Mouse (Mus musculus) lung, postnatal 0 days (tissue): ENCODE measurements around the gene Ptpn11. TPM values are rescaled to one million over a fixed set of nuclear protein-coding genes. Genes with fewer than 3 reads are reported as not detected.

Source experiments
- ATAC-seq: fragments of 200-750 bp; cut with Nextera tagmentation; 2 replicates; pipeline ENCODE4 v1.8.0; 2017; ENCODE audit warnings: moderate library complexity
- DNase-seq: peaks from one replicate; pipeline ENCODE4 v3.0.0-alpha.2; 2016; ENCODE audit warnings: low spot score
- H3K27ac ChIP-seq: fragments of 300-500 bp; sonication (generic); 2 replicates; pipeline ENCODE4 v1.5.1; 2014; ENCODE audit warnings: antibody characterized with exemption, mild to moderate bottlenecking, low read length, mixed read lengths
- H3K27me3 ChIP-seq: fragments of 300-500 bp; sonication (generic); replicated peaks from 2 replicates; pipeline ENCODE4 v1.6.1; 2014; ENCODE audit warnings: low read length, mixed read lengths; ENCODE audit not compliant: insufficient read depth
- H3K36me3 ChIP-seq: fragments of 300-500 bp; sonication (generic); 2 replicates; pipeline ENCODE4 v1.6.1; 2014; ENCODE audit warnings: low read length, mixed read lengths; ENCODE audit not compliant: insufficient read depth
- H3K4me1 ChIP-seq: fragments of 300-500 bp; sonication (generic); 2 replicates; pipeline ENCODE4 v1.6.1; 2014; ENCODE audit warnings: antibody characterized with exemption, low read depth, low read length, mixed read lengths; ENCODE audit not compliant: insufficient read depth
- H3K4me2 ChIP-seq: fragments of 300-500 bp; sonication (generic); replicated peaks from 2 replicates; pipeline ENCODE4 v1.6.1; 2014; ENCODE audit warnings: low read depth, mild to moderate bottlenecking, low read length, moderate library complexity, mixed read lengths
- H3K4me3 ChIP-seq: fragments of 300-500 bp; sonication (generic); 2 replicates; pipeline ENCODE4 v1.5.1; 2014; ENCODE audit warnings: low read depth, low read length
- H3K9ac ChIP-seq: fragments of 300-500 bp; sonication (generic); replicated peaks from 2 replicates; pipeline ENCODE4 v1.6.1; 2014; ENCODE audit warnings: low read depth, mild to moderate bottlenecking
- H3K9me3 ChIP-seq: fragments of 300-500 bp; sonication (generic); 2 replicates; pipeline ENCODE4 v1.6.1; 2016; ENCODE audit warnings: low read length, mixed read lengths
- CTCF ChIP-seq: IDR thresholded peaks from 2 replicates; pipeline ENCODE4 v1.5.1; 2016; ENCODE audit warnings: antibody characterized with exemption, mild to moderate bottlenecking
- EP300 ChIP-seq: IDR thresholded peaks from 2 replicates; pipeline ENCODE4 v1.6.1; 2016; ENCODE audit warnings: antibody characterized with exemption, mild to moderate bottlenecking, control low read depth
- WGBS: fragments of 180-500 bp; shearing (Covaris S2); extraction: QIAGEN DNeasy Blood & Tissue Kit; methylation state at CpG from one replicate; pipeline ENCODE4 v1.1.7; 2014; 5-methylcytosine and 5-hydroxymethylcytosine counted together
- polyA plus RNA-seq: library from polyadenylated mRNA; unstranded; fragments of >200 nt; fragmentation: Nextera tagmentation; extraction: Ambion mirVana; gene quantifications from 2 replicates; pipeline ENCODE4 v1.2.1, GENCODE M21; 2015

The Ptpn11 gene
- polyA plus RNA-seq, 1 experiment from 2014 or later = 19.7 TPM

GRCm38 (mm10) chr5:121097970-121098369 is 93.2 kb downstream of the Ptpn11 start:
- Histone ChIP-seq H3K4me1 (no peaks in the 10 kb centered on the region), H3K9me3 (no peaks in the 10 kb centered on the region), H3K4me2 (no peak overlapping the region), H3K4me3 (no peak overlapping the region), H3K36me3 (no peaks in the 10 kb centered on the region), H3K9ac (no peak overlapping the region), H3K27me3 (no peaks in the 10 kb centered on the region), H3K27ac (no peak overlapping the region)
- no peak for TF ChIP-seq CTCF
- TF ChIP-seq EP300 = no peak
- WGBS = 67% methylated on average over 4 of the region's 4 CpGs
- DNase-seq (no peak), ATAC-seq (no peak)

GRCm38 (mm10) chr5:121096744-121097143 is 94.5 kb downstream of the Ptpn11 start:
- no peak overlapping the region for H3K27ac ChIP-seq
- no peak overlapping the region for H3K9ac ChIP-seq
- ATAC-seq = no peak
- no peak for DNase-seq
- no peaks in the 10 kb centered on the region for H3K4me1 ChIP-seq
- no peak overlapping the region for H3K4me2 ChIP-seq
- no peaks in the 10 kb centered on the region for H3K27me3 ChIP-seq
- 83% methylated on average over 5 of the region's 5 CpGs for WGBS
- H3K36me3 ChIP-seq = no peaks in the 10 kb centered on the region
- TF ChIP-seq CTCF = no peak
- TF ChIP-seq EP300 = no peak
- H3K9me3 ChIP-seq = no peaks in the 10 kb centered on the region
- no peak overlapping the region for H3K4me3 ChIP-seq

GRCm38 (mm10) chr5:121093281-121093680 is 97.9 kb downstream of the Ptpn11 start:
- H3K9me3 ChIP-seq = no peaks in the 10 kb centered on the region
- no peak for ATAC-seq

GRCm38 (mm10) chr5:121089660-121090059 is 101.5 kb downstream of the Ptpn11 start:
- Histone ChIP-seq H3K4me2 (no peak overlapping the region), H3K27ac (no peak overlapping the region), H3K4me3 (no peak overlapping the region), H3K4me1 (no peaks in the 10 kb centered on the region), H3K27me3 (no peaks in the 10 kb centered on the region), H3K9ac (no peak overlapping the region), H3K36me3 (no peaks in the 10 kb centered on the region), H3K9me3 (no peaks in the 10 kb centered on the region)
- DNase-seq (no peak), ATAC-seq (no peak)
- 56% methylated on average over 7 of the region's 7 CpGs for WGBS
- TF ChIP-seq CTCF = no peak
- TF ChIP-seq EP300 = no peak

More at GRCm38 (mm10) chr5:121093281-121093680, 97.9 kb downstream of the Ptpn11 start:
- 75% methylated on average over 3 of the region's 3 CpGs for WGBS
- Histone ChIP-seq H3K4me3 (no peak overlapping the region), H3K4me1 (no peaks in the 10 kb centered on the region), H3K9ac (no peak overlapping the region), H3K27ac (no peak overlapping the region), H3K36me3 (no peaks in the 10 kb centered on the region), H3K4me2 (no peak overlapping the region), H3K27me3 (no peaks in the 10 kb centered on the region)
- no peak for DNase-seq
- no peak for TF ChIP-seq CTCF
- TF ChIP-seq EP300 = no peak

- Histone ChIP-seq H3K4me3 (no peak overlapping the region), H3K9ac (no peak overlapping the region), H3K9me3 (no peaks in the 10 kb centered on the region), H3K36me3 (no peaks in the 10 kb centered on the region), H3K27me3 (no peaks in the 10 kb centered on the region), H3K4me2 (no peak overlapping the region), H3K4me1 (no peaks in the 10 kb centered on the region), H3K27ac (no peak overlapping the region)
- TF ChIP-seq EP300 (no peak), CTCF (no peak)
- 56% methylated on average over 7 of the region's 7 CpGs for WGBS
- no peak for DNase-seq
- no peak for ATAC-seq
Measured at GRCm38 (mm10) chr5:121087733-121088132, 103.5 kb downstream of the Ptpn11 start.

GRCm38 (mm10) chr5:121082605-121083004 is 108.6 kb downstream of the Ptpn11 start:
- Histone ChIP-seq H3K4me2 (no peak overlapping the region), H3K9me3 (no peaks in the 10 kb centered on the region), H3K36me3 (no peaks in the 10 kb centered on the region), H3K27me3 (no peaks in the 10 kb centered on the region), H3K9ac (no peak overlapping the region), H3K27ac (no peak overlapping the region), H3K4me1 (no peaks in the 10 kb centered on the region), H3K4me3 (no peak overlapping the region)
- TF ChIP-seq CTCF (no peak), EP300 (no peak)
- no peak for DNase-seq
- WGBS = 85% methylated on average over 7 of the region's 7 CpGs
- no peak for ATAC-seq

- no peak for DNase-seq
- TF ChIP-seq CTCF (no peak), EP300 (no peak)
- no peak overlapping the region for H3K4me2 ChIP-seq
- 75% methylated on average over 5 of the region's 5 CpGs for WGBS
- no peaks in the 10 kb centered on the region for H3K36me3 ChIP-seq
- ATAC-seq = no peak
- H3K27ac ChIP-seq = no peak overlapping the region
- H3K4me3 ChIP-seq = no peak overlapping the region
- no peak overlapping the region for H3K9ac ChIP-seq
- no peaks in the 10 kb centered on the region for H3K27me3 ChIP-seq
- no peaks in the 10 kb centered on the region for H3K4me1 ChIP-seq
- no peaks in the 10 kb centered on the region for H3K9me3 ChIP-seq
Measured at GRCm38 (mm10) chr5:121081754-121082153, 109.4 kb downstream of the Ptpn11 start.

Other genes with a start within 250 kb of the Ptpn11 start
- gene Rph3a, start 181.3 kb downstream of the Ptpn11 start, polyA plus RNA-seq = not detected in 2 replicates
- gene Rpl6, start 13.1 kb upstream of the Ptpn11 start, polyA plus RNA-seq = 373 and 397 TPM in 2 replicates
- gene Hectd4, start 28.8 kb upstream of the Ptpn11 start, polyA plus RNA-seq = 2.5 and 2.8 TPM in 2 replicates
- gene Trafd1, start 194.2 kb upstream of the Ptpn11 start, polyA plus RNA-seq = 76.6 and 80.9 TPM in 2 replicates
- gene Naa25, start 206.5 kb upstream of the Ptpn11 start, polyA plus RNA-seq = 14.3 and 16.0 TPM in 2 replicates